Mouse (Mus musculus) CH12.LX (cell line): ENCODE measurements around the gene Mrpl52. TPM values are rescaled to one million over a fixed set of nuclear protein-coding genes. Genes with fewer than 3 reads are reported as not detected.

Experiments used
- DNase-seq: peaks from one replicate; pipeline ENCODE4 v3.0.0-alpha.2; 2013; ENCODE audit errors: extremely low read depth
- H3K27ac ChIP-seq: 2 replicates; pipeline ENCODE4 v1.5.1; 2012; ENCODE audit warnings: low read depth, mild to moderate bottlenecking, control low read depth, moderate library complexity; ENCODE audit not compliant: insufficient read depth
- H3K27me3 ChIP-seq: replicated peaks from 2 replicates; pipeline ENCODE3; 2012; ENCODE audit warnings: inconsistent platforms
- H3K36me3 ChIP-seq, 2 experiments: replicated peaks in 1 of 2; 2 replicates each; pipeline versions ENCODE3 to v1.6.1; 2012; ENCODE audit warnings: inconsistent platforms in 1 of 2, low read length in 1 of 2, mild to moderate bottlenecking in 1 of 2, mixed read lengths in 1 of 2, moderate library complexity in 1 of 2; ENCODE audit not compliant: control insufficient read depth in 1 of 2, insufficient read depth in 1 of 2
- H3K4me1 ChIP-seq, 2 experiments: 2 replicates each; pipeline ENCODE4 v1.6.1; 2012; ENCODE audit warnings: inconsistent platforms in 1 of 2, moderate library complexity in 1 of 2; ENCODE audit not compliant: insufficient read depth in 2 of 2, control insufficient read depth in 1 of 2
- H3K4me2 ChIP-seq: 2 replicates; pipeline ENCODE4 v1.6.1; 2012; ENCODE audit warnings: low read depth, mild to moderate bottlenecking, control low read depth; ENCODE audit not compliant: poor library complexity, insufficient read depth, severe bottlenecking
- H3K4me3 ChIP-seq, 3 experiments: fragments of 150-350 bp in 1 of 3; sonication (generic) in 1 of 3; replicated peaks in 1 of 3; 2 replicates each; pipeline versions ENCODE3 to v1.5.1; 2011 to 2012; ENCODE audit warnings: low read depth in 2 of 3, low read length in 2 of 3, mild to moderate bottlenecking in 2 of 3, moderate library complexity in 2 of 3, control low read depth in 1 of 3, improper control_type of control experiment in 1 of 3, inconsistent platforms in 1 of 3, mixed read lengths in 1 of 3; ENCODE audit not compliant: poor library complexity in 1 of 3
- H3K79me2 ChIP-seq: replicated peaks from 2 replicates; pipeline ENCODE4 v1.6.1; 2012; ENCODE audit warnings: mild to moderate bottlenecking, moderate library complexity; ENCODE audit not compliant: control insufficient read depth, poor library complexity, insufficient read depth, severe bottlenecking; ENCODE audit errors: extremely low read depth
- H3K9ac ChIP-seq: 2 replicates; pipeline ENCODE4 v1.6.1; 2012; ENCODE audit warnings: low read depth, mild to moderate bottlenecking, control low read depth, moderate library complexity; ENCODE audit not compliant: insufficient read depth
- H3K9me3 ChIP-seq: replicated peaks from 2 replicates; pipeline ENCODE3; 2012; ENCODE audit warnings: low read length, inconsistent platforms, mixed read lengths
- CHD1 ChIP-seq: IDR thresholded peaks from 2 replicates; pipeline ENCODE4 v1.6.1; 2012; ENCODE audit warnings: low read depth, low read length, improper control_type of control experiment, inconsistent platforms
- CHD2 ChIP-seq: IDR thresholded peaks from 2 replicates; pipeline ENCODE4 v1.6.1; 2011; ENCODE audit warnings: low read length, improper control_type of control experiment
- EP300 ChIP-seq: IDR thresholded peaks from 2 replicates; pipeline ENCODE4 v1.6.1; 2011; ENCODE audit warnings: low read length, improper control_type of control experiment
- GABPA ChIP-seq: IDR thresholded peaks from 2 replicates; pipeline ENCODE4 v1.6.1; 2012; ENCODE audit warnings: low read depth, low read length, improper control_type of control experiment, inconsistent platforms; ENCODE audit not compliant: insufficient replicate concordance
- MAFK ChIP-seq: IDR thresholded peaks from 2 replicates; pipeline ENCODE4 v1.6.1; 2011; ENCODE audit warnings: low read length, improper control_type of control experiment; ENCODE audit not compliant: insufficient replicate concordance
- MYC ChIP-seq: IDR thresholded peaks from 2 replicates; pipeline ENCODE4 v1.6.1; 2011; ENCODE audit warnings: low read depth, mild to moderate bottlenecking, improper control_type of control experiment, low read length
- POLR2A ChIP-seq: IDR thresholded peaks from 2 replicates; pipeline ENCODE4 v1.6.1; 2011; ENCODE audit warnings: low read depth, mild to moderate bottlenecking, improper control_type of control experiment, low read length
- SIN3A ChIP-seq: IDR thresholded peaks from 2 replicates; pipeline ENCODE4 v1.6.1; 2012; ENCODE audit warnings: low read length, improper control_type of control experiment, inconsistent platforms
- TBP ChIP-seq: conservative IDR thresholded peaks from 2 replicates; pipeline ENCODE4 v1.6.1; 2011; ENCODE audit warnings: low read depth, low read length, improper control_type of control experiment
- USF2 ChIP-seq: conservative IDR thresholded peaks from 2 replicates; pipeline ENCODE4 v1.6.1; 2011; ENCODE audit warnings: low read depth, low read length, improper control_type of control experiment
- ZMIZ1 ChIP-seq: IDR thresholded peaks from 2 replicates; pipeline ENCODE4 v1.6.1; 2012; ENCODE audit warnings: low read depth, mild to moderate bottlenecking, inconsistent platforms, low read length, improper control_type of control experiment
- dilution Hi-C: fragments of 300-500 bp; cut with MboI; formaldehyde crosslinking; loops from 2 replicates; pipeline ENCODE4 v1.14.3; 2020; ENCODE audit warnings: low sequenced_read_pairs; ENCODE audit not compliant: extremely low pct_unique_long_range_greater_than_20kb, extremely low pct_ligation_motif_present
- in situ Hi-C: fragments of 300-500 bp; cut with MboI; formaldehyde crosslinking; loops from 3 replicates; pipeline ENCODE4 v1.14.3; 2019; ENCODE audit warnings: low sequenced_read_pairs, low pct_ligation_motif_present, low pct_unique_long_range_greater_than_20kb, mixed read lengths
- polyA plus RNA-seq: library from polyadenylated mRNA; unstranded; fragments of >175 nt; gene quantifications from 2 replicates; pipeline ENCODE4 v1.2.1, GENCODE M21; 2012; ENCODE audit warnings: low read depth; ENCODE audit not compliant: insufficient read length
- total RNA-seq, 2 experiments: library from RNA; depleted of rRNA; stranded (reverse); fragments of 300-350 nt in 1 of 2; fragments of >200 nt in 1 of 2; gene quantifications; 2 replicates each; pipeline ENCODE4 v1.2.3; 2012 to 2014

Gene Mrpl52
- total and polyA plus RNA-seq, 3 experiments, result 87.9 to 309 (median 230) TPM

DNA sequence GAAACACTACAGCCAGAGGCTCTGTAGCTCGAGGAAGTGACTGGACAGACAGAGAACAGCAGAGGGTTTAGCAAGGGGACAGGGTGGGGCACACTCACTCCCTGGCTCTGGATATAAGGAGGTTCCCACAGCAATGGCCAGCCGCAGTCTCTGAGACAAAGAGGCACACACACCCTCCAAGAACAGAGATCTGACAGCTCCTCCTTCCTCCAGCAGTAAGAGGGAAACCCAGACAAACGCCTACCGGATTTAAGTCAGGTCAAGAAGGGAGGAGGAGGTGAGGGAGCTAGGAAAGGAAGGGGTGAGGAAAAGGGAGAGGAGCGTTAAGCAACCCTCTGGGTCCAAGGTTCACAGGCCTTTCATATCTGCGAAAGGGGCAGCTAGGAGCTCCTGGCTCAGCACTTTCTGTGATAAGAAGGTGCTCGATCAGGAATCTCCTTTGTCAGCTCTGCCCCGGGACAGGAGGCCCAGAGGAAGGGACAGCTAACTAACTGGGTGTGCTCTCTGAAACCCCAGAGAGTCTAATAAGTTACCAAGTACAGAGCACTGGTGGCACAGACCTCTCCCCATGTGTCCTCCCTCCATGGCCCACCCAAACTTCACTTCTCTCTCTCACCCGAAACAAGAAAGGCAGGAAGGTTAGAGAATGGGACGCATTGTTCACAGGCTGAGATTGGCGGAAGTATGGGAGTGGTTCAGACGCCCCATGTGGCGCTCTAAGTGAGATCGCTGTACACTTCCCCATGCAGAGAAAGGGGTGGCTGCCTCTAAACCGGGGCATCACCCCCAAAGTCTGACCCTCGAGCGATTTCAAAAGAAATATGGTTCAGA lies 16.5 kb upstream of the Mrpl52 start:
- H3K27ac ChIP-seq, result peak overlapping the region; percentile 80
- H3K4me1 ChIP-seq, result peaks cover 11 to 71% of the 10 kb centered on the region in 2 experiments
- dilution Hi-C loops, result no loop called here
- TF ChIP-seq EP300 (no peak), POLR2A (peak; percentile 49; the same call in 1 of the 2 replicates), CHD2 (peak; percentile 4; the same call in 1 of the 2 replicates), ZMIZ1 (no peak), SIN3A (peak; percentile 37; the same call in 1 of the 2 replicates), USF2 (no peak), MAFK (peak; percentile 50; the same call in 1 of the 2 replicates), MYC (peak; percentile 73)
- no peak for DNase-seq
- peaks cover 11 to 14% of the 10 kb centered on the region in 2 experiments for H3K36me3 ChIP-seq
- H3K9ac ChIP-seq, result peak overlapping the region; percentile 57
- H3K9me3 ChIP-seq, result no peaks in the 10 kb centered on the region
- H3K4me3 ChIP-seq, result peak overlapping the region in 2 of 3 experiments; percentile 10 to 42
- in situ Hi-C loops, result loop anchor here (25.0 kb wide), 1 partner anchor 348 kb away; no protein-coding TSS in a partner anchor
- H3K27me3 ChIP-seq, result no peaks in the 10 kb centered on the region
- H3K4me2 ChIP-seq, result peak overlapping the region; percentile 68
- peaks cover 44% of the 10 kb centered on the region for H3K79me2 ChIP-seq

GRCm38 (mm10) chr14:54412000-54412576 lies 14.6 kb upstream of the Mrpl52 start:
- H3K4me2 ChIP-seq, result peak overlapping the region; percentile 48; the same call in 1 of the 2 replicates
- peak overlapping the region; percentile 69 for H3K27ac ChIP-seq
- H3K4me3 ChIP-seq, result peak overlapping the region in 1 of 3 experiments; percentile 37
- H3K9ac ChIP-seq, result no peak overlapping the region
- no peaks in the 10 kb centered on the region for H3K9me3 ChIP-seq
- H3K36me3 ChIP-seq, result peaks cover 3 to 5% of the 10 kb centered on the region in 2 experiments
- dilution Hi-C loops (no loop called here), in situ Hi-C loops (loop anchor here (25.0 kb wide), 1 partner anchor 350 kb away; no protein-coding TSS in a partner anchor)
- H3K79me2 ChIP-seq, result peaks cover 27% of the 10 kb centered on the region
- H3K4me1 ChIP-seq, result peaks cover 5 to 66% of the 10 kb centered on the region in 2 experiments
- no peak for TF ChIP-seq GABPA
- TF ChIP-seq MYC, result no peak
- TF ChIP-seq TBP, result 0 out of 2 replicates have a peak, but pooled peaks have one; percentile 30
- TF ChIP-seq CHD1, result no peak
- no peak for TF ChIP-seq EP300
- peak; percentile 15; the same call in 1 of the 2 replicates for TF ChIP-seq POLR2A
- H3K27me3 ChIP-seq, result no peaks in the 10 kb centered on the region
- peak; percentile 41 for DNase-seq
